Mouse (Mus musculus) bone marrow, adult 2 months (tissue): Measurements from ENCODE around the gene Igsf21.

Experiments used
- CTCF ChIP-seq: fragments of 200-500 bp; IDR thresholded peaks from 2 replicates; pipeline ENCODE4 v1.5.1; 2011; ENCODE audit warnings: low read length, control low read depth; ENCODE audit not compliant: control insufficient read depth, insufficient read depth
- POLR2A ChIP-seq: fragments of 200-500 bp; IDR thresholded peaks from 2 replicates; pipeline ENCODE4 v1.6.1; 2011; ENCODE audit warnings: low read depth, mild to moderate bottlenecking, control low read depth, low read length, borderline replicate concordance; ENCODE audit not compliant: control insufficient read depth

GRCm38 (mm10) chr4:140252369-140252768 is 5.8 kb upstream of the Igsf21 start:
- TF ChIP-seq CTCF (no peak), POLR2A (no peak)
